Mouse (Mus musculus) kidney, postnatal 0 days (tissue): ENCODE results near the gene Galnt7. TPM values are rescaled to one million over a fixed set of nuclear protein-coding genes. Genes with fewer than 3 reads are reported as not detected.

Experiments used
- ATAC-seq: fragments of 200-750 bp; cut with Nextera tagmentation; replicated peaks from 2 replicates; pipeline ENCODE4 v1.8.0; 2017; ENCODE audit warnings: low read depth, moderate number of reproducible peaks, moderate TSS enrichment, moderate library complexity; ENCODE audit not compliant: low FRiP score
- DNase-seq: peaks from one replicate; pipeline ENCODE4 v3.0.0-alpha.2; 2016; ENCODE audit warnings: low spot score
- H3K27ac ChIP-seq: fragments of 300-500 bp; sonication (generic); 2 replicates; pipeline ENCODE4 v1.5.1; 2014; ENCODE audit warnings: mild to moderate bottlenecking
- H3K27me3 ChIP-seq: fragments of 300-500 bp; sonication (generic); 2 replicates; pipeline ENCODE4 v1.6.1; 2014; ENCODE audit warnings: low read length, mixed read lengths; ENCODE audit not compliant: insufficient read depth
- H3K36me3 ChIP-seq: fragments of 300-500 bp; sonication (generic); 2 replicates; pipeline ENCODE4 v1.6.1; 2014; ENCODE audit warnings: low read length, mixed read lengths; ENCODE audit not compliant: insufficient read depth
- H3K4me1 ChIP-seq: fragments of 300-500 bp; sonication (generic); replicated peaks from 2 replicates; pipeline ENCODE4 v1.6.1; 2014; ENCODE audit warnings: antibody characterized with exemption, low read length, mixed read lengths; ENCODE audit not compliant: insufficient read depth
- H3K4me2 ChIP-seq: fragments of 300-500 bp; sonication (generic); 2 replicates; pipeline ENCODE4 v1.6.1; 2014; ENCODE audit warnings: mild to moderate bottlenecking, low read length, moderate library complexity, mixed read lengths
- H3K4me3 ChIP-seq: fragments of 300-500 bp; sonication (generic); replicated peaks from 2 replicates; pipeline ENCODE4 v1.5.1; 2014; ENCODE audit warnings: low read depth, low read length
- H3K9ac ChIP-seq: fragments of 300-500 bp; sonication (generic); 2 replicates; pipeline ENCODE4 v1.6.1; 2014; ENCODE audit warnings: low read depth, low read length
- H3K9me3 ChIP-seq: fragments of 300-500 bp; sonication (generic); replicated peaks from 2 replicates; pipeline ENCODE4 v1.6.1; 2016; ENCODE audit warnings: low read length, inconsistent platforms, mixed read lengths
- CTCF ChIP-seq: IDR thresholded peaks from 2 replicates; pipeline ENCODE4 v1.5.1; 2016; ENCODE audit warnings: antibody characterized with exemption, low read depth, mild to moderate bottlenecking, moderate library complexity
- WGBS: fragments of 180-500 bp; shearing (Covaris S2); extraction: QIAGEN DNeasy Blood & Tissue Kit; methylation state at CpG from one replicate; pipeline ENCODE4 v1.1.7; 2014; 5-methylcytosine and 5-hydroxymethylcytosine counted together
- polyA plus RNA-seq: library from polyadenylated mRNA; unstranded; fragments of >200 nt; fragmentation: Nextera tagmentation; extraction: Ambion mirVana; gene quantifications from 2 replicates; pipeline ENCODE4 v1.2.1, GENCODE M21; 2015

Galnt7 gene
- polyA plus RNA-seq, 1 experiment from 2014 or later = 14.9 TPM

GRCm38 (mm10) chr8:57487441-57488155, 165.2 kb downstream of the Galnt7 start, which contains the start of gene Sap30:
TSS of gene Sap30 (minus strand) at chr8:57487860.
- no peak for TF ChIP-seq CTCF
- ATAC-seq = peak; percentile 98

GRCm38 (mm10) chr8:57486491-57487440, 166.1 kb downstream of the Galnt7 start:
- Histone ChIP-seq H3K9me3 (no peaks in the 10 kb centered on the region), H3K4me1 (0 out of 2 replicates have a peak, but pooled peaks cover 7% of the 10 kb centered on the region), H3K9ac (peak overlapping the region; percentile 76), H3K4me3 (peak overlapping the region; percentile 96), H3K27ac (peak overlapping the region; percentile 81), H3K27me3 (no peaks in the 10 kb centered on the region), H3K36me3 (0 out of 2 replicates have a peak, but pooled peaks cover 1% of the 10 kb centered on the region), H3K4me2 (peak overlapping the region; percentile 85)
- DNase-seq = peak; percentile 73
- ATAC-seq = peak; percentile 53
- no peak for TF ChIP-seq CTCF
- under 1% methylated on average over 54 of the region's 54 CpGs for WGBS

More at GRCm38 (mm10) chr8:57487441-57488155, 165.2 kb downstream of the Galnt7 start, which contains the start of gene Sap30:
- Histone ChIP-seq H3K9me3 (no peaks in the 10 kb centered on the region), H3K27ac (peak within 1 kb of the TSS; percentile 81), H3K9ac (peak within 1 kb of the TSS; percentile 76), H3K4me3 (peak within 1 kb of the TSS; percentile 96), H3K27me3 (no peaks in the 10 kb centered on the region), H3K4me2 (peak within 1 kb of the TSS; percentile 85), H3K4me1 (0 out of 2 replicates have a peak, but pooled peaks cover 7% of the 10 kb centered on the region), H3K36me3 (no peaks in the 10 kb centered on the region)
- under 1% methylated on average over 65 of the region's 66 CpGs for WGBS
- peak; percentile 98 for DNase-seq

- no peak for TF ChIP-seq CTCF
- Histone ChIP-seq H3K9me3 (no peaks in the 10 kb centered on the region), H3K9ac (no peak overlapping the region), H3K27ac (no peak overlapping the region), H3K36me3 (0 out of 2 replicates have a peak, but pooled peaks cover 8% of the 10 kb centered on the region), H3K27me3 (no peaks in the 10 kb centered on the region), H3K4me1 (0 out of 2 replicates have a peak, but pooled peaks cover 4% of the 10 kb centered on the region), H3K4me3 (no peak overlapping the region), H3K4me2 (no peak overlapping the region)
- 68% methylated on average over 4 of the region's 4 CpGs for WGBS
- ATAC-seq (no peak), DNase-seq (no peak)
Measured at GRCm38 (mm10) chr8:57480606-57481005, 172.2 kb downstream of the Galnt7 start.

- Histone ChIP-seq H3K4me3 (no peak overlapping the region), H3K4me2 (no peak overlapping the region), H3K4me1 (no peaks in the 10 kb centered on the region), H3K27me3 (no peaks in the 10 kb centered on the region), H3K9ac (no peak overlapping the region), H3K36me3 (0 out of 2 replicates have a peak, but pooled peaks cover 8% of the 10 kb centered on the region), H3K27ac (no peak overlapping the region), H3K9me3 (no peaks in the 10 kb centered on the region)
- ATAC-seq = no peak
- TF ChIP-seq CTCF = no peak
- 94% methylated on average over 8 of the region's 8 CpGs for WGBS
- DNase-seq = no peak
Measured at GRCm38 (mm10) chr8:57479700-57480099, 173.1 kb downstream of the Galnt7 start.

- H3K9ac ChIP-seq = no peak overlapping the region
- TF ChIP-seq CTCF = no peak
- WGBS = 53% methylated on average over 3 of the region's 3 CpGs
- no peak overlapping the region for H3K4me2 ChIP-seq
- H3K4me1 ChIP-seq = no peaks in the 10 kb centered on the region
- no peaks in the 10 kb centered on the region for H3K27me3 ChIP-seq
- ATAC-seq = no peak
- H3K4me3 ChIP-seq = no peak overlapping the region
- H3K36me3 ChIP-seq = 0 out of 2 replicates have a peak, but pooled peaks cover 8% of the 10 kb centered on the region
- H3K27ac ChIP-seq = no peak overlapping the region
- H3K9me3 ChIP-seq = no peaks in the 10 kb centered on the region
- no peak for DNase-seq
Measured at GRCm38 (mm10) chr8:57478406-57478805, 174.4 kb downstream of the Galnt7 start.

Other genes with a start within 250 kb of the Galnt7 start
- gene Scrg1, start 197.1 kb downstream of the Galnt7 start, polyA plus RNA-seq = not detected in 2 replicates
- gene Sap30, start 165.2 kb downstream of the Galnt7 start, polyA plus RNA-seq = 25.8 and 35.4 TPM in 2 replicates
- gene Hmgb2, start 141.1 kb downstream of the Galnt7 start, polyA plus RNA-seq = 307 and 357 TPM in 2 replicates